In the genomic region with DNA sequence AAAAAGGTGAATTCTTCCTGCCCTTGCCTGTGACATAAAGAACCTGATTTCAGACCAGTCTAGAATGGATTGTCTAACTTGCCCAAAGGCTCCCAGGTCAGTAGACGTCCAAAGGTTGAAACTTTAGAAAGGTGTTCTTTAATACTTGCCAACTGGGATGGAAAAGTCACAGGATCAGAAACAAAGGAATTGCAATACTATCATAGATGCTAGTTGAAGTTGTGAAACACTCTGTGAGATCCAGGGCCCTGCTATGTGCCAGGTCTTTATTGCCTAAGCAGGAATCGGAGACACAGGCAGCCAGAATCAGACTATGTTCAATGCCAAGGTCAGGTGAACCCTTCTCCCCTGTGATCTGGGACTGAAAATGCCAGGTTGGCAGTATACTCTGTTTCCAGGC, we compare ENCODE assay signal across 23 mouse cellular contexts.
"Had no signal": no experiment of that assay in that cellular context is flagged by ENCODE, and none has a peak within 500 bp of the region (broad histone marks: within the 10 kb centered on the region; RNA-seq: fewer than 3 reads in every experiment).

No protein-coding gene starts in this region.

- H3K27me3 ChIP-seq: heart, embryonic 12.5 days; hindbrain, embryonic 13.5 days; hindbrain, embryonic 15.5 days; kidney, embryonic 15.5 days; limb, embryonic 12.5 days; liver, embryonic 12.5 days had no signal

- DNase-seq: gastrocnemius, adult 2 months; gastrocnemius, postnatal 10 days; gastrocnemius, postnatal 25 days; heart, adult 18-20 months; heart, postnatal 10 days; kidney, adult 11 months; kidney, adult 2 months; kidney, adult 9 months; kidney, postnatal 14 days; kidney, postnatal 36 days; liver had no signal

- ATAC-seq: hindbrain, postnatal 0 days; intestine, embryonic 16.5 days; liver, embryonic 12.5 days had no signal

- H3K9me3 ChIP-seq: heart, embryonic 12.5 days; hindbrain, embryonic 13.5 days; hindbrain, embryonic 15.5 days; kidney, embryonic 15.5 days; limb, embryonic 10.5 days; limb, embryonic 12.5 days; liver, embryonic 12.5 days had no signal

- H3K4me1 ChIP-seq: hindbrain, embryonic 13.5 days; hindbrain, embryonic 15.5 days; kidney, embryonic 15.5 days; limb, embryonic 10.5 days; limb, embryonic 12.5 days; liver, embryonic 12.5 days had no signal

- H3K36me3 ChIP-seq: heart, embryonic 12.5 days; hindbrain, embryonic 13.5 days; hindbrain, embryonic 15.5 days; kidney, embryonic 15.5 days; limb, embryonic 10.5 days; limb, embryonic 12.5 days; liver, embryonic 12.5 days had no signal

- H3K27ac ChIP-seq: gastrocnemius, adult 2 months; hindbrain, embryonic 13.5 days; hindbrain, embryonic 15.5 days; hindbrain, postnatal 0 days; kidney, embryonic 15.5 days; kidney, postnatal 0 days; left cerebral cortex, adult 2 months; limb, embryonic 10.5 days; limb, embryonic 12.5 days; liver, embryonic 12.5 days; liver, embryonic 14.5 days had no signal

- H3K4me3 ChIP-seq: gastrocnemius, adult 2 months; heart, embryonic 12.5 days; hindbrain, embryonic 13.5 days; hindbrain, embryonic 15.5 days; kidney, embryonic 15.5 days; left cerebral cortex, adult 2 months; limb, embryonic 10.5 days; limb, embryonic 12.5 days; liver, embryonic 12.5 days had no signal
